Mouse (Mus musculus) liver, adult (tissue): ENCODE data around the gene Dtd1.

Source experiments
- GATA4 ChIP-seq: IDR thresholded peaks from 2 replicates; pipeline ENCODE4 v1.6.1; 2014; ENCODE audit warnings: mild to moderate bottlenecking, low read length; ENCODE audit not compliant: insufficient replicate concordance

Dtd1 gene

GRCm38 (mm10) chr2:144769556-144769955, 169.9 kb downstream of the Dtd1 start:
- no peak for TF ChIP-seq GATA4

- no peak for TF ChIP-seq GATA4
Observed at GRCm38 (mm10) chr2:144770452-144770941, 170.8 kb downstream of the Dtd1 start.

GRCm38 (mm10) chr2:144771841-144772240, 172.1 kb downstream of the Dtd1 start:
- TF ChIP-seq GATA4: no peak

- TF ChIP-seq GATA4: no peak
Observed at GRCm38 (mm10) chr2:144774636-144775160, 175.0 kb downstream of the Dtd1 start.

GRCm38 (mm10) chr2:144775626-144776025, 175.9 kb downstream of the Dtd1 start:
- no peak for TF ChIP-seq GATA4

GRCm38 (mm10) chr2:144779263-144779662, 179.6 kb downstream of the Dtd1 start:
- TF ChIP-seq GATA4: no peak

GRCm38 (mm10) chr2:144780731-144781130, 181.0 kb downstream of the Dtd1 start:
- TF ChIP-seq GATA4: no peak

- no peak for TF ChIP-seq GATA4
Observed at GRCm38 (mm10) chr2:144781871-144782270, 182.2 kb downstream of the Dtd1 start.

GRCm38 (mm10) chr2:144782481-144782880, 182.8 kb downstream of the Dtd1 start:
- no peak for TF ChIP-seq GATA4

- no peak for TF ChIP-seq GATA4
Observed at GRCm38 (mm10) chr2:144783190-144783589, 183.5 kb downstream of the Dtd1 start.

GRCm38 (mm10) chr2:144783831-144784230, 184.1 kb downstream of the Dtd1 start:
- TF ChIP-seq GATA4: no peak

GRCm38 (mm10) chr2:144791671-144792294, 192.1 kb downstream of the Dtd1 start:
- TF ChIP-seq GATA4: no peak

GRCm38 (mm10) chr2:144797515-144797914, 197.8 kb downstream of the Dtd1 start:
- TF ChIP-seq GATA4: no peak

GRCm38 (mm10) chr2:144807766-144808754, 208.4 kb downstream of the Dtd1 start:
- TF ChIP-seq GATA4: no peak
